Mouse (Mus musculus) left cerebral cortex, postnatal 10 days (tissue): ENCODE measurements around the gene Ppp1r1a. TPM values are rescaled to one million over a fixed set of nuclear protein-coding genes. Genes with fewer than 3 reads are reported as not detected.

Experiments
- DNase-seq, 2 experiments: peaks; one replicate each; pipeline ENCODE4 v3.0.0; 2021 to 2022; ENCODE audit warnings: low spot score in 2 of 2, mixed read lengths in 1 of 2; ENCODE audit errors: extremely low spot score in 1 of 2
- intact Hi-C: fragments of 180-260 bp; cut with DNase I; formaldehyde crosslinking; loops from one replicate; pipeline ENCODE4 v1.15.1; 2025
- total RNA-seq, 2 experiments: library from RNA; stranded (reverse); gene quantifications; 2 replicates each; pipeline ENCODE4 v1.2.3; 2021

Gene Ppp1r1a
- total RNA-seq, 2 experiments from 2014 or later: 164 to 182 TPM

GRCm38 (mm10) chr15:103482488-103482887 lies 55.3 kb downstream of the Ppp1r1a start:
- intact Hi-C loops: no loop called here
- peak in 1 of 2 experiments; percentile 46 for DNase-seq

Other genes with a start within 250 kb of the Ppp1r1a start
- gene Gpr84, start 227.4 kb downstream of the Ppp1r1a start, total RNA-seq: under 1 TPM; 0.67 to 0.97 TPM
- gene Zfp385a, start 197.9 kb downstream of the Ppp1r1a start, total RNA-seq: 10 to 100 TPM; 47.5 to 51.2 TPM
- gene Itga5, start 171.2 kb downstream of the Ppp1r1a start, total RNA-seq: 1 to 10 TPM; 6.0 to 6.6 TPM
- gene Gtsf1, start 107.5 kb downstream of the Ppp1r1a start, total RNA-seq: not detected
- not detected for gene Gtsf2, start 89.5 kb downstream of the Ppp1r1a start, total RNA-seq
- 10 to 100 TPM in 1 of 2 experiments, 1 to 10 TPM in 1; 9.9 to 10.1 TPM for gene Nckap1l, start 84.2 kb downstream of the Ppp1r1a start, total RNA-seq
- 10 to 100 TPM; 72.2 to 96.7 TPM for gene Pde1b, start 35.0 kb downstream of the Ppp1r1a start, total RNA-seq
- not detected for gene Glycam1, start 27.1 kb upstream of the Ppp1r1a start, total RNA-seq
- gene Mucl1, start 217.5 kb upstream of the Ppp1r1a start, total RNA-seq: not detected